In the genomic region with DNA sequence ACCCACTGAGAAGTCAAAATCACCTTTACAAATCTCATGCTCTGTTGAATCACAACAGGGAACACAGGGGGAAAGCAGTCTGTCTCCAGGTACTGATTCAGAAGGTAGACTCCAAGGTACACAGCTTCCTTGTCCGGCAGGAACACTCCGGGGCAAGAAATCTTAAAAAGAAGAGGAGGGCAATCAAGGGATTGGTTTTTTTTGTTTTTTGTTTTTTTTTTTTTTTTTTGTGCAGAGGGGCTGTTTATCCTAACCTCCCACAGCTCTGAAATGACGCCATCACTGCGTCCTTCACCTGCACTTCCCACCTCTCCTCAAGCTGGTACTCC, we compare ENCODE assay signal across 7 mouse cellular contexts. TPM values are rescaled to one million over a fixed set of nuclear protein-coding genes. Genes with fewer than 3 reads are reported as not detected.
DNase-seq lines count a peak whose midpoint lies in the region; ATAC-seq and TF ChIP-seq lines count a peak whose summit lies in the region.

No protein-coding gene starts in this region.

- H3K4me3 ChIP-seq in lung, embryonic 16.5 days (ENCODE audit: low read length): peak overlapping the region; percentile 90
- peak overlapping the region; percentile 78 for H3K4me3 ChIP-seq in forebrain, embryonic 11.5 days (ENCODE audit: low read depth, low read length)
- peak overlapping the region; percentile 70 for H3K4me3 ChIP-seq in limb, embryonic 11.5 days (ENCODE audit: low read depth, low read length)
- peak overlapping the region; percentile 85 for H3K4me3 ChIP-seq in olfactory bulb, adult 2 months (ENCODE audit: insufficient read depth, low read depth, low read length)

- peaks cover 19% of the 10 kb centered on the region for H3K4me1 ChIP-seq in lung, embryonic 16.5 days (replicated peaks; ENCODE audit: control insufficient read depth, insufficient read depth, low read length)
- H3K4me1 ChIP-seq in forebrain, embryonic 11.5 days (replicated peaks; ENCODE audit: control insufficient read depth, insufficient read depth, low read length): peaks cover 9% of the 10 kb centered on the region
- H3K4me1 ChIP-seq in limb, embryonic 11.5 days (ENCODE audit: control insufficient read depth, insufficient read depth, low read length): 0 out of 2 replicates have a peak, but pooled peaks cover 9% of the 10 kb centered on the region
- peaks cover 10% of the 10 kb centered on the region for H3K4me1 ChIP-seq in olfactory bulb, adult 2 months (ENCODE audit: control insufficient read depth, insufficient read depth, low read length)

- 3% methylated on average over 4 of the region's 4 CpGs for WGBS in lung, embryonic 16.5 days
- 7% methylated on average over 4 of the region's 4 CpGs for WGBS in forebrain, embryonic 11.5 days
- 12% methylated on average over 4 of the region's 4 CpGs for WGBS in limb, embryonic 11.5 days
- under 1% methylated on average over 4 of the region's 4 CpGs for WGBS in olfactory bulb, adult 2 months

- peak overlapping the region; percentile 66 for H3K27ac ChIP-seq in lung, embryonic 16.5 days (ENCODE audit: low read length)
- H3K27ac ChIP-seq in forebrain, embryonic 11.5 days (ENCODE audit: low read depth, low read length): no peak overlapping the region
- no peak overlapping the region for H3K27ac ChIP-seq in limb, embryonic 11.5 days (replicated peaks; ENCODE audit: low read depth, low read length)
- H3K27ac ChIP-seq in olfactory bulb, adult 2 months (ENCODE audit: insufficient read depth, low read depth, low read length): peak overlapping the region; percentile 28

- H3K4me2 ChIP-seq in lung, embryonic 16.5 days (ENCODE audit: low read depth, low read length): peak overlapping the region; percentile 74
- peak overlapping the region; percentile 92 for H3K4me2 ChIP-seq in forebrain, embryonic 11.5 days (ENCODE audit: low read depth, low read length, severe bottlenecking)
- peak overlapping the region; percentile 91 for H3K4me2 ChIP-seq in limb, embryonic 11.5 days (ENCODE audit: low read depth, severe bottlenecking)

- ATAC-seq in lung, embryonic 16.5 days (ENCODE audit: low read depth): no peak
- no peak for ATAC-seq in forebrain, embryonic 11.5 days (replicated peaks; ENCODE audit: low FRiP score)
- ATAC-seq in limb, embryonic 11.5 days (ENCODE audit: insufficient number of reproducible peaks, low FRiP score, low TSS enrichment, low read depth): no peak

- TF ChIP-seq POLR2A in olfactory bulb, adult 2 months (IDR thresholded peaks at IDR 0.05; ENCODE audit: insufficient read depth, low read depth, low read length): no peak

- H3K27me3 ChIP-seq in lung, embryonic 16.5 days (ENCODE audit: control insufficient read depth, insufficient read depth, low read depth, low read length): no peaks in the 10 kb centered on the region
- H3K27me3 ChIP-seq in forebrain, embryonic 11.5 days (ENCODE audit: control insufficient read depth, insufficient read depth, low read length): peaks cover 4% of the 10 kb centered on the region; the same call in 1 of the 2 replicates
- H3K27me3 ChIP-seq in limb, embryonic 11.5 days (ENCODE audit: control insufficient read depth, insufficient read depth, low read length): no peaks in the 10 kb centered on the region

- no peaks in the 10 kb centered on the region for H3K36me3 ChIP-seq in lung, embryonic 16.5 days (ENCODE audit: control insufficient read depth, insufficient read depth, low read length)
- no peaks in the 10 kb centered on the region for H3K36me3 ChIP-seq in forebrain, embryonic 11.5 days (ENCODE audit: control insufficient read depth, insufficient read depth, low read length)
- H3K36me3 ChIP-seq in limb, embryonic 11.5 days (ENCODE audit: control insufficient read depth, insufficient read depth, low read length): no peaks in the 10 kb centered on the region

- no peaks in the 10 kb centered on the region for H3K9me3 ChIP-seq in lung, embryonic 16.5 days (ENCODE audit: control insufficient read depth, low read length)
- H3K9me3 ChIP-seq in forebrain, embryonic 11.5 days (ENCODE audit: control insufficient read depth, low read length): no peaks in the 10 kb centered on the region
- no peaks in the 10 kb centered on the region for H3K9me3 ChIP-seq in limb, embryonic 11.5 days (ENCODE audit: control insufficient read depth, low read length)

- 0 out of 2 replicates have a peak, but pooled peaks have one; percentile 46 for TF ChIP-seq CTCF in olfactory bulb, adult 2 months (IDR thresholded peaks at IDR 0.05; ENCODE audit: insufficient read depth, low read depth, low read length)

- DNase-seq in lung, postnatal 25 days (ENCODE audit: low spot score): no peak
- no peak for DNase-seq in forebrain, embryonic 11.5 days (ENCODE audit: low spot score)
- DNase-seq in limb, embryonic 11.5 days (ENCODE audit: low spot score): no peak
- DNase-seq in spleen, postnatal 14 days (ENCODE audit: low spot score in 2 of 2): no peak
- no peak for DNase-seq in frontal cortex, postnatal 14 days (ENCODE audit: low spot score in 2 of 2)

- peak overlapping the region; percentile 89 for H3K9ac ChIP-seq in lung, embryonic 16.5 days (ENCODE audit: low read length)
- H3K9ac ChIP-seq in forebrain, embryonic 11.5 days (ENCODE audit: low read length): peak overlapping the region; percentile 83
- peak overlapping the region; percentile 77; the same call in 1 of the 2 replicates for H3K9ac ChIP-seq in limb, embryonic 11.5 days (ENCODE audit: low read length)

RNA-seq across cellular contexts. Expression of a gene that starts 0.3 kb away (rescaled TPM):
- polyA plus RNA-seq in lung, embryonic 16.5 days (2015; fragmentation: Nextera tagmentation; extraction: Ambion mirVana): 6.7 and 7.9 TPM in 2 replicates
- 6.1 and 6.4 TPM in 2 replicates for polyA plus RNA-seq in forebrain, embryonic 11.5 days (2014; fragmentation: Nextera tagmentation; extraction: Ambion mirVana)
- 5.2 and 7.3 TPM in 2 replicates for polyA plus RNA-seq in limb, embryonic 11.5 days (2014; fragmentation: Nextera tagmentation; extraction: Ambion mirVana)
- polyA plus RNA-seq in olfactory bulb, adult 2 months (2012; ENCODE audit: insufficient read depth, insufficient read length, low replicate concordance, missing spikeins): not detected in 2 replicates

RNA-seq across cellular contexts. Expression of a gene that starts 4.1 kb away (rescaled TPM):
- 2.7 and 3.1 TPM in 2 replicates for polyA plus RNA-seq in lung, embryonic 16.5 days (2015; fragmentation: Nextera tagmentation; extraction: Ambion mirVana)
- 0.19 and 1.2 TPM in 2 replicates for polyA plus RNA-seq in forebrain, embryonic 11.5 days (2014; fragmentation: Nextera tagmentation; extraction: Ambion mirVana)
- 0.11 and 0.37 TPM in 2 replicates for polyA plus RNA-seq in limb, embryonic 11.5 days (2014; fragmentation: Nextera tagmentation; extraction: Ambion mirVana)
- polyA plus RNA-seq in olfactory bulb, adult 2 months (2012; ENCODE audit: insufficient read depth, insufficient read length, low replicate concordance, missing spikeins): not detected in 2 replicates

RNA-seq across cellular contexts. Expression of a gene that starts 26.7 kb away (rescaled TPM):
- polyA plus RNA-seq in lung, embryonic 16.5 days (2015; fragmentation: Nextera tagmentation; extraction: Ambion mirVana): 36.6 and 37.2 TPM in 2 replicates
- 52.0 and 55.7 TPM in 2 replicates for polyA plus RNA-seq in forebrain, embryonic 11.5 days (2014; fragmentation: Nextera tagmentation; extraction: Ambion mirVana)
- 43.9 and 49.9 TPM in 2 replicates for polyA plus RNA-seq in limb, embryonic 11.5 days (2014; fragmentation: Nextera tagmentation; extraction: Ambion mirVana)
- polyA plus RNA-seq in olfactory bulb, adult 2 months (2012; ENCODE audit: insufficient read depth, insufficient read length, low replicate concordance, missing spikeins): 483 TPM in 1 of 2 replicates, not detected in the other

Comparison
In these comparisons a context has a peak if more than half of its experiments do, and no peak if none do; other contexts are left out.
1. H3K27ac ChIP-seq: peak in lung, embryonic 16.5 days (single experiment) and olfactory bulb, adult 2 months (single experiment); none in forebrain, embryonic 11.5 days (single experiment) and limb, embryonic 11.5 days (single experiment).
2. Peak in every context shown above with its lines, with median percentiles within 50 percentile points of each other: H3K4me2 ChIP-seq, H3K4me3 ChIP-seq and H3K9ac ChIP-seq.